Mouse (Mus musculus) lung, postnatal 14 days (tissue): ENCODE data around the gene Apbb2.

Source experiments
- DNase-seq: peaks from one replicate; pipeline ENCODE4 v3.0.0; 2021

Apbb2 gene

GRCm38 (mm10) chr5:66368966-66369365 lies 249.6 kb downstream of the Apbb2 start:
- peak; percentile 67 for DNase-seq

- DNase-seq, result no peak
These were observed 250.9 kb downstream of the Apbb2 start for GRCm38 (mm10) chr5:66367641-66368040.

DNA sequence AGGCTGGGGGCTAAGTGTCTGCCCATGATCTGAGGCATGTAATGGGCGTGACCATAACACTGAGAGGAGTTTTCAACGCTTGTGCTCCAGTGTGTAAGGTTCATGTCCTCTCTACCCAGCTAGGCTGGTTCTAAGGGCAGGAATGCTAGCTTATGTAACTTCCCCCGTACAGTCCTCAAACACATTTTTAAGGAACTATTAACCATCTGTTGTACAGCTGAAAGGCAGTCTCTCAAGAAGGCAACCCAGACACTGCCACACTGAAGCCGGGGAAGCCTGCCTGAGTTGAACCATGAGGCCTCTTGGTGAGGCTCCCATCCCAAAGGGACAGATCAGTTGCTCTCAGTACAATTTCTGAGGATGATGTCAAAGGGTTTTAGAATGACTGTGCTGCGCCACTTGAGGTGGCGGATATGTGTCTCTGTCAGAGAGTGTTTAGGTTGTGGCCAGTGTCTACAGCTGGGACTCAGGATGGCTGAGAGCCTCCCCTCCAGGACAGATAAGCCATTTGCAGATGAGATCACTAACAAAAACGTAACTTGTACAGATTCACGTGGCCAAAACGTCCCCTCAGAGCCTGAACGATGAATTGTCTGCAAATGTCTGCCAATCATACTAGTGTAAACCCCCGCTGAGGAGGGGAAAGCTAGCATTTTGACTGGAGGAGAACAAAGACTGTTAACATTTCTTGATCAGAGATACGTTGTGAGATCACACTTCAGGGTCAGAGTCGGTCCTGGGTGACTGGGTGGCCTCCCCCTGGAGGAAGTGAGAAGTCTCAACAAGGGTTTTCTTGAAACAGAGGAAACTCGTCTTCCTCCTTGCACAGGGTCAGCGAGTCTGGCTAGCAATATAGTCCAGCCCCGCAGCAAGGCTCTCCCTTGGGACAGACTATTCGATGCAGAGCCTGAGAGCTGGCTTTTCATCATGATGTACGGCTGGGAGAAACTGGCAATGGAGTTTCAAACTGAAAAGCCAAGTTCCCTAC lies 255.0 kb downstream of the Apbb2 start:
- DNase-seq, result no peak

GRCm38 (mm10) chr5:66360739-66361138 lies 257.8 kb downstream of the Apbb2 start:
- no peak for DNase-seq

- no peak for DNase-seq
These were observed 258.7 kb downstream of the Apbb2 start for GRCm38 (mm10) chr5:66359742-66360423.

- no peak for DNase-seq
These were observed 263.4 kb downstream of the Apbb2 start for GRCm38 (mm10) chr5:66355147-66355546.

DNA sequence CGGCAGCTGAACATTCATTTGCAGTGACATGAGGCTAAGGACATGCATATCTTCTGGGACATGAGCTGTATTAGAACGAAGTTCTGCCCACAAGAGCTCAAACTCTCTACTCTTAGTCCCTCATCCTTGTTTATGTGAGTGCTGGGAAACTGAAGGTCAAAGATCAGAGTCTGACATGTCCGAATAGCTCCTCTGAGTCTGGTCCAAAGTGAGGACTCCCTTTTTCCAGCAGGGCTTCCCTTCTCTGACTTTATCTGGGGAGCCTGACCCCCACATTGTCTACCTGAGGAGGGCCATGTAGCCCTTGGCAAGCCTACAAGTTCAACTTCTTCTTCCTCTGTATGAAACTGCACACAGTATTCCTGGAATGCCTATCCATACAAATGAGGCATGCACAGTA lies 264.7 kb downstream of the Apbb2 start:
- DNase-seq, result no peak

DNA sequence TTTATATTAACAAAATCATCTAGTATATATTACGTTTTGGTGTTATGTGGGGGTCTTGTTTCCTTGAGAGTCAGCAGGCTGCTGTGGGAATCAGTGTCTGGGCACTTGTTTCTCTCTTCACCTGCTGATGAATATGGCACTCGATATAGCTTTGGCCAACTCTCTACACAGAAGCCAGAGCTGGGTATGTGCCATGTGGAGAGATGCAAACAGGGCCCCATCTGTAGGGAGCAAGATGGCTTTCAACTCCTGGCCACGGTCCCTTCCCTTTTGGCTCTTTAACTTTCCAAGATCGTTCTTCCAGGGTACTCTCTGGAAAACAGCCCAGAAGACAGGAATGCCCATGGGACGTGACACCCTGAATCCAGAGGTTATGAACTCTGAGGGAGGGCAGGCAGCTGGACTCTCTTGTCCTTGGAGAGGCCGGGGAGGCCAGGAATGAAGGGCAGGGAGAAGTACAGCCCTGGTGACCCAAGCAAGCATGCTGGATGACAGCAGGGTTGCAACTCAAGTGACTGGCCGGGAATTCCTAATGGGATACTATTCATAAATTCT lies 266.7 kb downstream of the Apbb2 start:
- no peak for DNase-seq

DNA sequence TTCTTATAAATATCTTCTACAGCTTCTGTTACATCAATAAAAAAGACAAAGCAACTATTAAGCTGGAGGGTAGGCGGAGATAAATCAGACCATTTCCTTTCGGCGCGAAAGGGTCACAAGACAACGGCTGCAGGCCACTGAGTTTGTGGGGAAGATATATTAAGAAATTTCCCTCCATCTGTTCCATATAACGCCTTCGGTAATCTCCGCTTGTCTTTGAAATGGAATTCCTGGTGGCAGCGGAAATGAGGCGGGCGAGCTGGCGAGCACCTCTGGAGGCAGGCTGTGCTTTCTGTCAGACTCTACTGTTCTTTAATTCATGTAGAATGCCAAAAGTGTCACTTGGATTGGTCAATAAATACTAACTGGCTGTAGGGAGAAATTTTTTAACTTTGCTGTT lies 267.5 kb downstream of the Apbb2 start:
- no peak for DNase-seq

GRCm38 (mm10) chr5:66350611-66351010 lies 268.0 kb downstream of the Apbb2 start:
- DNase-seq, result no peak

DNA sequence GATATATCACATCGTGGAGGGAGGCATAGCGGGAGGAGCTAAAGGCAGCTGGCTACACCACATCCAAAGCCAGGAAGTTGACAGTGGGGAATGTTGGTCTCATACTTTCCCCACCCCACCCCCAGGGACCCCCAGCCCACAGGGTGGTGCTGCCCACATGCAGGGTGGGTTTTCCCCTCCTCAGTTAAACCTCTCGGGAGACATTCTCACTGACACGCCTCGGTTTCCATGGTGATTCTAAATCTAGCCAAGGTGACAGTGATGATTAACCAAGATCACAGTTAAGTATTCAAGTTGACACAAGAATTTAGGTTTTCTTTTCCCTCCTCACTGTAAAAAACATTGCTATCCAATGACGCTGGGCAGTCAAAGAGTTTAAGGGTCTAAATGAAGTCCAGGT lies 270.2 kb downstream of the Apbb2 start:
- DNase-seq, result no peak

DNA sequence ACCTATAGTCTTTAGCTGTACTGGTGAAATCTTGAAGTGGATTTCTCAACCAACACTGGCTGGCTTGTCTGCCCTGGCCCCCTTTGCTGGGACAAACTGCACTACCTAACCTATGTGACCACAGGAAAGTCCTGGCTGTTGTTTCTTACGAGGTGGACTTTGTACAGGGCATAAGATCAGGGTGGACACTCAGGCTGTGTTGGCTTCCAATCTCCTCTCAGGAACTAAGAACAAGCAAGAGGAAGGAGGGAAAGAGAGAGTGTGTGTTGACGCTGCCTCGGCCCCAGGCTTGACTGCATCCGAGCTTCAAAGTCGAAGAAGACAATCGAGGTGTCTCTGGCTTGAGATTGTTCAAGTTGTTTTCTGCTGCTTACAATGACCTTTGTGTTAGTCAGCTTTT lies 271.8 kb downstream of the Apbb2 start:
- DNase-seq, result no peak

DNA sequence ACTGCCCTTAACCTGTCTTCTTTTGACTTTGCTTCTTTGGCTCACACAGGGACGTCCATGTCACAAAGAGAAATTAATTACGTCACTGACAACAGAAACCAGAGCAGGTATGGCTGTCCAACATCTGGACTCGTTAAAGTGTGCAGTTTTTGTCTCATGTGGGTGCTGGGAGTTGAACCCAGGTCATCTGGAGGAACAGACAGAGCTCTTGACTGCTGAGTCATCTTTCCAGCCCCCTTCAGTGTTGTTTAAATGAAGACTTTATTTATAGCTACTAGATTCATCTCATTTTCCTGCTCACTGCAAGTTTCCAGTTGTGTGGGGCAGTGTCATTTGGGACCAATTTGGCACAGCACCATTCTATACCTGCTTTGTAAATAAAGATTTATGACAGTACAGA lies 273.4 kb downstream of the Apbb2 start:
- no peak for DNase-seq

GRCm38 (mm10) chr5:66344182-66344581 lies 274.4 kb downstream of the Apbb2 start:
- no peak for DNase-seq

- DNase-seq, result no peak
These were observed 276.3 kb downstream of the Apbb2 start for GRCm38 (mm10) chr5:66342285-66342684.

DNA sequence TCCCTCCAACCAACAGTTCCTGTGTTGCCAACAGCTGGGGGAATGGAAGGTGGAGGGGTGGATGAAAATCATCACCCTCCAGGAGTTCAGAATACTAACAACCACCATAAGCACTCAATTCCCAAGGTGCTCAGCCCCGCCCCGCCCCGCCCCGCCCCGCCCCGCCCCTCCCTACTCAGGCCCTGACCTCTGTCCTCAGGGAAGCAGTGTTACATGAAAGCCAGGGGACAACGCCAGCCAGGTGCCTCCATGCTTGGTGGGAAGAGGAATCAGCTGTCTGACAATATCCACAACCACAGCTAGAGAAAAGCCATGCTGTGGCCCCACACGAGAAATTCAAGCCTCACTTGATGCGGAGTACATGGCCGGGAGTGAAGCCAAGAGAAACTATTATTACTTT lies 276.7 kb downstream of the Apbb2 start:
- DNase-seq, result no peak

DNA sequence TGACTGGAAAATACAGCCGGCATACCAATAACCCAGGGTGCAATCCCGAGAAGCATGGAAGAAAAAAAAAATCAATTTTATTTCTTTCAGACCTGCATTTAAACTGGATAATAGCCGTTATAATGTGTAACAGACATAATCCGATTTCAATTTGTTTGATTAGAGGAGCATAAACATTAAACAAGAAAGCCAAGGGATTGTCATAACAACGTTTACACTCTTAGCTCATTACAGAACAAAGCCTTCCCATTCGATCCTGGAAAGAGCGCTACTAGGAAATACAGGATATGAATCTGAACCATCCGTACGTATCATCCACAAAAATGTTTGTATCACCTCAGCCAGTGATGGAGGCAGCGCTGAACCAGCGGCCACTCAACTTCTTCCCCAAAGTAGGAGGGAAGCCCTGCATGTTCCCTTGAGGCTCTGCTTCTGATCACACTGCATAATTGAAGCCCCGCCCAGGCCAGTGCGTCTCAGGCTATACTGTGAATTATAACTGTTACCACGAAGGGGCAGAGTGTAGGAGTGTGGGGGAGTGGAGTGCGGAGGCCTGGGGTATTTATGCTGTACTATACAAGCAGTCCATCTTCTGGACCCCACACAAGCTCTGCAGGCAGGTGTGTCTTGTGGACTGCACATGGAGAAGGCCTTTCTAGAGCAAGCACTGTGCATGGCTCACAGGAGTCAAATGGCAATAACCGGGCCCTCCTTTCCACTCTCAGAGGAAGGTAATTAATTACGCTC lies 278.1 kb downstream of the Apbb2 start:
- DNase-seq, result no peak

DNA sequence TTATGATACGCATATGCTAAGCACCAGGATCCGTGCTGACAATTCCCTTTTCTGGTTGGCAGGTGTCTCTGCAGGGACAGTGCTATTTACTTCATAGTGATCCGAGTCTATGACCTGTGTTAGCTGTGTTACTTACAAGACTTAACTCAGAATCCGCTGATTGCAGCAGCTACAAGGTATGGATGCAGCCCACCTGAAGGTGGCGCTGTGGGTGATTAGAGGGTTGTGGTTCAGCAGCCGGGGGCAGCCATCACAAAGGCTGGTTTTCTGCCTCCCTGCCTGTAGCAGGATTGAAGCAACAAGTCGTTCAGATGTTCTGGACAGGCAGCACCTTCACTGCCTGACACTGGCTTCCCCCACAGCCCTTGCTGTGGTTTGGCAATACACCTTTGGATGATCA lies 280.0 kb downstream of the Apbb2 start:
- peak; percentile 23 for DNase-seq

DNA sequence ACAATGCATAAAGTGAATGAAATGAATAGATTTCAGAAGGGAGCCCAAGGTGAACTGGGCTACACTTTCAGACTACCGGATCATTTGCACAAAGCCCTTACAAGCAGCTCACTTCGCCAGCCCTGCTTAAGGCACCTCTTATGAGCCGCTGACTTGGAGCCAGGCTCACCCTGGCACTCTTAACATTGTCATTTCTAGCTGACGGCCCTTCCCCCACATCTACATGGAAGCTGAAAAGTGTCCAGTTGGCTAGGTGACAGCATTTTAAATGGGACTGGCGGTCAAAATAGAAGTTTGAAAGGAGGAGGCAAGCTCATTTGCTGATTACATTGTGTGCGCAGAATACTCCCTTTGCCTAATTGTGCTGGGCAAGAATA lies 280.6 kb downstream of the Apbb2 start:
- peak; percentile 70 for DNase-seq

DNA sequence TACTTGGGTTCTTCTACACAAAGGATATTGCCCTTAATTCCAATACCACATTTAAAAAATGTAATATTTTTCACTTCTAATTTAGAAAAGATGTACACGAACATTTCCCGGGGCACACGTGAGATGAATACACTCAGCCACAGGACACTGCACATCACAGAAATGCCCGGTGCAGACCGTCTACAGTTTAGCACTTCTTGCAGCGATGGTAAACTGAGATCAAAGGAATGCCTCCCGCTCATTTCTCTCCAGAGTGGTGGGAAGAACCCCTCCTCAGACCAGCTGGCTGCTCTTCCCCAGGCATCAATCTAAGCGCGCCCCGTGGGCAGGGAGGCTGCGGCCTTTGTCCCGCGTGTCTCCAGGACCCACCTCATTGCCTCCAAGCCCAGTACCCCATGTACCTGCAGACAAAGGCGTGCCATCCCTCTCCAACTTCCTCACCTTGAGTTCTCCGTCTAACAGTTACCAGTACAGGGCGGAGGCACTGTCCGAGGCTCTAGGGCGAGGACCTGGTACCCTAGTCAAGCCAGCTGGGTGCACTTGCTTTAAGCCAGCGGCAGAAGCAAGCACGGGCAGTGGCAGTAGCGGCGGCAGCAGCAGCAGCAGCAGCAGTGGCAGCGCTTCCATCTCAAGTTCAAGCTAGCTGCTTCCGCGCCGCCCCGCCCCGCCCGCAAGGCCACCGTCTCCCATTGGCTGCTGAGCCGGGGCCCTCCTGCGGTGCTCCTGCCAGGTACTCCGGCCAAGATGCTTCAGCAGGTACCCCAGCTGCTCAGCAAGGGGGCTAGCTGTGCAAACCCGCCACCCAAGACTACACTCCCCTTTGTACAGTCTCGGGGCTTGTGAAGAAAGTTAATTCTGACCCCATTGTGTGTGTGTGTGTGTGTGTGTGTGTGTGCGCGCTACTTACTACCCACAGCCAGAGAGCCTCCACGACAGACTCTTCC lies 281.3 kb downstream of the Apbb2 start:
- peak; percentile 42 for DNase-seq

GRCm38 (mm10) chr5:66330806-66331205 lies 287.8 kb downstream of the Apbb2 start:
- no peak for DNase-seq

DNA sequence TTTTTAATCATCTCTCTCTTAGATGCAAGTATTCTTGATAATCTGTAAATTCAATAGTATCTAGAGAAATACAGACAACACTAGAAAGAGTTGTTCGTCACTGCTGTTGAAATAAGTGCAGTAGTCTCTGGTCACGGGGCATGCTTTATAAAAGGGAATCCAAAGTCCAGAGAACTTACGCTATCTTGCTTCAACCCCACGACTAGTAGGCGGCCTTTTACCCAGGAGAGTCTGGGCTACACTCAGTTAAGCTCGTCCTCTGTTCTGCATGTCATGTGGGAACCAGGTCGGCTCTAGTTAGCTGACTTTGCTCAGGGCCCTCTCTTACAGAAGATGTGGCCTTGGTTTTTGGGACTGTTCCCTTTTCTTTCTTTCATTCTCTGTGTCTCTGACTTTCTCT lies 289.8 kb downstream of the Apbb2 start:
- DNase-seq, result no peak
